Mouse (Mus musculus): ENCODE results near the gene Sync. TPM values are rescaled to one million over a fixed set of nuclear protein-coding genes. Genes with fewer than 3 reads are reported as not detected.
A peak's percentile ranks its signal among the peaks of the same experiment; 100 is the strongest.

Gene Sync
- polyA plus RNA-seq, 1 experiment from 2014 or later = 1.4 TPM

- 62% methylated on average over 5 of the region's 5 CpGs for WGBS
- Histone ChIP-seq H3K4me3 (no peak overlapping the region), H3K36me3 (no peaks in the 10 kb centered on the region), H3K9ac (no peak overlapping the region), H3K4me1 (replicated peaks) (peaks cover 18% of the 10 kb centered on the region), H3K9me3 (no peaks in the 10 kb centered on the region), H3K4me2 (no peak overlapping the region), H3K27me3 (no peaks in the 10 kb centered on the region), H3K27ac (no peak overlapping the region)
- no peak for ATAC-seq (ENCODE audit: low FRiP score)
Measured at GRCm38 (mm10) chr4:129266821-129267220, 20.6 kb upstream of the Sync start.

- no peaks in the 10 kb centered on the region for H3K27me3 ChIP-seq
- H3K4me1 ChIP-seq (replicated peaks) = peaks cover 12% of the 10 kb centered on the region; the same call in 1 of the 2 replicates
- no peak overlapping the region for H3K27ac ChIP-seq
- no peaks in the 10 kb centered on the region for H3K9me3 ChIP-seq
- WGBS = 57% methylated on average over 1 of the region's 1 CpGs
- H3K36me3 ChIP-seq = no peaks in the 10 kb centered on the region
- no peak for ATAC-seq (ENCODE audit: low FRiP score)
- no peak overlapping the region for H3K9ac ChIP-seq
- no peak overlapping the region for H3K4me3 ChIP-seq
- no peak overlapping the region for H3K4me2 ChIP-seq
Measured at GRCm38 (mm10) chr4:129268698-129269097, 18.7 kb upstream of the Sync start.

GRCm38 (mm10) chr4:129271991-129272755 lies 15.2 kb upstream of the Sync start:
- 22% methylated on average over 15 of the region's 15 CpGs for WGBS
- ATAC-seq (ENCODE audit: low FRiP score) = no peak
- Histone ChIP-seq H3K36me3 (no peaks in the 10 kb centered on the region), H3K27me3 (no peaks in the 10 kb centered on the region), H3K27ac (no peak overlapping the region), H3K4me3 (no peak overlapping the region), H3K9me3 (no peaks in the 10 kb centered on the region), H3K9ac (no peak overlapping the region), H3K4me2 (no peak overlapping the region), H3K4me1 (replicated peaks) (peaks cover 4% of the 10 kb centered on the region; the same call in 1 of the 2 replicates)

- no peak overlapping the region for H3K27ac ChIP-seq
- no peak overlapping the region for H3K9ac ChIP-seq
- H3K4me2 ChIP-seq = no peak overlapping the region
- H3K27me3 ChIP-seq = no peaks in the 10 kb centered on the region
- no peaks in the 10 kb centered on the region for H3K9me3 ChIP-seq
- no peak overlapping the region for H3K4me3 ChIP-seq
- peaks cover 4% of the 10 kb centered on the region; the same call in 1 of the 2 replicates for H3K4me1 ChIP-seq (replicated peaks)
- H3K36me3 ChIP-seq = no peaks in the 10 kb centered on the region
- 40% methylated on average over 5 of the region's 5 CpGs for WGBS
- no peak for ATAC-seq (ENCODE audit: low FRiP score)
Measured at GRCm38 (mm10) chr4:129272756-129273046, 14.7 kb upstream of the Sync start.

- peak; percentile 46; the same call in 1 of the 2 replicates for ATAC-seq (ENCODE audit: low FRiP score)
- WGBS = 2% methylated on average over 18 of the region's 18 CpGs
Measured at GRCm38 (mm10) chr4:129276453-129276865, 11.0 kb upstream of the Sync start.

GRCm38 (mm10) chr4:129282786-129283185 lies 4.6 kb upstream of the Sync start:
- no peak overlapping the region for H3K9ac ChIP-seq
- H3K27me3 ChIP-seq = peaks cover 23% of the 10 kb centered on the region
- 83% methylated on average over 5 of the region's 5 CpGs for WGBS
- no peaks in the 10 kb centered on the region for H3K9me3 ChIP-seq
- no peak for ATAC-seq (ENCODE audit: low FRiP score)
- H3K4me3 ChIP-seq = no peak overlapping the region
- peaks cover 22% of the 10 kb centered on the region for H3K4me1 ChIP-seq (replicated peaks)
- H3K27ac ChIP-seq = no peak overlapping the region
- no peaks in the 10 kb centered on the region for H3K36me3 ChIP-seq
- no peak overlapping the region for H3K4me2 ChIP-seq

More at GRCm38 (mm10) chr4:129276453-129276865, 11.0 kb upstream of the Sync start:
- Histone ChIP-seq H3K27me3 (no peaks in the 10 kb centered on the region), H3K36me3 (no peaks in the 10 kb centered on the region), H3K9me3 (no peaks in the 10 kb centered on the region), H3K4me3 (no peak overlapping the region), H3K4me1 (replicated peaks) (peaks cover 4% of the 10 kb centered on the region; the same call in 1 of the 2 replicates), H3K9ac (no peak overlapping the region), H3K27ac (no peak overlapping the region), H3K4me2 (no peak overlapping the region)

- no peak overlapping the region for H3K4me3 ChIP-seq
- H3K27me3 ChIP-seq = peaks cover 27% of the 10 kb centered on the region
- H3K36me3 ChIP-seq = no peaks in the 10 kb centered on the region
- no peak overlapping the region for H3K27ac ChIP-seq
- peaks cover 22% of the 10 kb centered on the region for H3K4me1 ChIP-seq (replicated peaks)
- no peaks in the 10 kb centered on the region for H3K9me3 ChIP-seq
- H3K9ac ChIP-seq = no peak overlapping the region
- H3K4me2 ChIP-seq = no peak overlapping the region
- no peak for ATAC-seq (ENCODE audit: low FRiP score)
- WGBS = 86% methylated on average over 5 of the region's 5 CpGs
Measured at GRCm38 (mm10) chr4:129283226-129283625, 4.2 kb upstream of the Sync start.

GRCm38 (mm10) chr4:129284685-129285084 lies 2.7 kb upstream of the Sync start:
- Histone ChIP-seq H3K4me2 (no peak overlapping the region), H3K27ac (no peak overlapping the region), H3K36me3 (no peaks in the 10 kb centered on the region), H3K9ac (no peak overlapping the region), H3K27me3 (peaks cover 30% of the 10 kb centered on the region), H3K9me3 (no peaks in the 10 kb centered on the region), H3K4me1 (replicated peaks) (peaks cover 22% of the 10 kb centered on the region), H3K4me3 (no peak overlapping the region)
- WGBS = 93% methylated on average over 2 of the region's 2 CpGs
- ATAC-seq (ENCODE audit: low FRiP score) = no peak

GRCm38 (mm10) chr4:129286001-129286682 lies 1.3 kb upstream of the Sync start:
- 69% methylated on average over 5 of the region's 5 CpGs for WGBS
- H3K36me3 ChIP-seq = no peaks in the 10 kb centered on the region
- peak overlapping the region; percentile 51 for H3K4me3 ChIP-seq
- 0 out of 2 replicates have a peak overlapping the region, but pooled peaks have one; percentile 75 for H3K9ac ChIP-seq
- no peak overlapping the region; the same call in 1 of the 2 replicates for H3K27ac ChIP-seq
- peaks cover 22% of the 10 kb centered on the region for H3K4me1 ChIP-seq (replicated peaks)
- no peaks in the 10 kb centered on the region for H3K9me3 ChIP-seq
- peaks cover 30% of the 10 kb centered on the region for H3K27me3 ChIP-seq
- peak overlapping the region; percentile 88 for H3K4me2 ChIP-seq
- ATAC-seq (ENCODE audit: low FRiP score) = no peak

- H3K36me3 ChIP-seq = no peaks in the 10 kb centered on the region
- ATAC-seq (ENCODE audit: low FRiP score) = no peak
- H3K27me3 ChIP-seq = peaks cover 30% of the 10 kb centered on the region
- H3K4me2 ChIP-seq = peak overlapping the region; percentile 88
- H3K4me1 ChIP-seq (replicated peaks) = peaks cover 22% of the 10 kb centered on the region
- peak overlapping the region; percentile 51 for H3K4me3 ChIP-seq
- 2% methylated on average over 28 of the region's 28 CpGs for WGBS
- peak overlapping the region; percentile 75 for H3K9ac ChIP-seq
- H3K9me3 ChIP-seq = no peaks in the 10 kb centered on the region
- H3K27ac ChIP-seq = no peak overlapping the region; the same call in 1 of the 2 replicates
Measured at GRCm38 (mm10) chr4:129286683-129287471, 540 bp upstream of the Sync start.

- peak overlapping the region; percentile 75; the same call in 1 of the 2 replicates for H3K9ac ChIP-seq
- H3K9me3 ChIP-seq = no peaks in the 10 kb centered on the region
Measured at GRCm38 (mm10) chr4:129288067-129288466, 650 bp downstream of the Sync start.

GRCm38 (mm10) chr4:129289671-129290070 lies 2.3 kb downstream of the Sync start:
- Histone ChIP-seq H3K9ac (no peak overlapping the region), H3K4me1 (replicated peaks) (peaks cover 22% of the 10 kb centered on the region), H3K9me3 (no peaks in the 10 kb centered on the region), H3K27me3 (peaks cover 31% of the 10 kb centered on the region), H3K27ac (no peak overlapping the region), H3K4me2 (no peak overlapping the region), H3K36me3 (no peaks in the 10 kb centered on the region), H3K4me3 (no peak overlapping the region)
- no peak for ATAC-seq (ENCODE audit: low FRiP score)
- 94% methylated on average over 8 of the region's 8 CpGs for WGBS

More at GRCm38 (mm10) chr4:129288067-129288466, 650 bp downstream of the Sync start:
- ATAC-seq (ENCODE audit: low FRiP score) = no peak
- H3K4me3 ChIP-seq = peak overlapping the region; percentile 51
- peak overlapping the region; percentile 88 for H3K4me2 ChIP-seq
- H3K27me3 ChIP-seq = peaks cover 28% of the 10 kb centered on the region
- H3K4me1 ChIP-seq (replicated peaks) = peaks cover 22% of the 10 kb centered on the region
- no peak overlapping the region for H3K27ac ChIP-seq
- no peaks in the 10 kb centered on the region for H3K36me3 ChIP-seq
- WGBS = 51% methylated on average over 3 of the region's 3 CpGs
